Mouse (Mus musculus): ENCODE results near the gene Bloc1s1. TPM values are rescaled to one million over a fixed set of nuclear protein-coding genes. Genes with fewer than 3 reads are reported as not detected.
A peak's percentile ranks its signal among the peaks of the same experiment; 100 is the strongest.

Bloc1s1 gene
- polyA plus RNA-seq, 1 experiment from 2014 or later, result 196 TPM

GRCm38 (mm10) chr10:128900698-128901097 lies 23.1 kb downstream of the Bloc1s1 start, which contains the start of gene Cd63:
TSS of gene Cd63 (plus strand) at chr10:128900989.
- no peak for ATAC-seq (replicated peaks; ENCODE audit: insufficient number of reproducible peaks, low FRiP score, low TSS enrichment, low read depth)
- WGBS, result 88% methylated on average over 3 of the region's 3 CpGs
- H3K27me3 ChIP-seq (ENCODE audit: control insufficient read depth, insufficient read depth, low read length), result peaks cover 4% of the 10 kb centered on the region; the same call in 1 of the 2 replicates

GRCm38 (mm10) chr10:128899759-128900490 lies 23.9 kb downstream of the Bloc1s1 start:
- no peak overlapping the region for H3K27ac ChIP-seq (replicated peaks; ENCODE audit: low read depth, low read length)
- H3K4me1 ChIP-seq (ENCODE audit: control insufficient read depth, insufficient read depth, low read length), result no peaks in the 10 kb centered on the region
- no peak overlapping the region for H3K4me3 ChIP-seq (ENCODE audit: low read depth, low read length)
- no peak overlapping the region for H3K4me2 ChIP-seq (ENCODE audit: low read depth, low read length)
- 79% methylated on average over 6 of the region's 6 CpGs for WGBS
- H3K36me3 ChIP-seq (replicated peaks; ENCODE audit: control insufficient read depth, insufficient read depth, low read depth, low read length), result no peaks in the 10 kb centered on the region
- ATAC-seq (replicated peaks; ENCODE audit: insufficient number of reproducible peaks, low FRiP score, low TSS enrichment, low read depth) (no peak), DNase-seq (ENCODE audit: low spot score) (no peak)
- H3K9me3 ChIP-seq (replicated peaks; ENCODE audit: control insufficient read depth, low read length), result no peaks in the 10 kb centered on the region
- no peak overlapping the region for H3K9ac ChIP-seq (replicated peaks; ENCODE audit: low read length)
- peaks cover 4% of the 10 kb centered on the region; the same call in 1 of the 2 replicates for H3K27me3 ChIP-seq (ENCODE audit: control insufficient read depth, insufficient read depth, low read length)

More at GRCm38 (mm10) chr10:128900698-128901097, 23.1 kb downstream of the Bloc1s1 start, which contains the start of gene Cd63:
- no peaks in the 10 kb centered on the region for H3K9me3 ChIP-seq (replicated peaks; ENCODE audit: control insufficient read depth, low read length)
- H3K4me3 ChIP-seq (ENCODE audit: low read depth, low read length), result no peak within 1 kb of the TSS
- no peak within 1 kb of the TSS for H3K27ac ChIP-seq (replicated peaks; ENCODE audit: low read depth, low read length)
- no peak within 1 kb of the TSS for H3K4me2 ChIP-seq (ENCODE audit: low read depth, low read length)
- DNase-seq (ENCODE audit: low spot score), result no peak
- no peaks in the 10 kb centered on the region for H3K4me1 ChIP-seq (ENCODE audit: control insufficient read depth, insufficient read depth, low read length)
- H3K9ac ChIP-seq (replicated peaks; ENCODE audit: low read length), result no peak within 1 kb of the TSS
- no peaks in the 10 kb centered on the region for H3K36me3 ChIP-seq (replicated peaks; ENCODE audit: control insufficient read depth, insufficient read depth, low read depth, low read length)

- Histone ChIP-seq H3K27me3 (ENCODE audit: control insufficient read depth, insufficient read depth, low read length) (peaks cover 4% of the 10 kb centered on the region; the same call in 1 of the 2 replicates), H3K27ac (replicated peaks; ENCODE audit: low read depth, low read length) (no peak overlapping the region), H3K36me3 (replicated peaks; ENCODE audit: control insufficient read depth, insufficient read depth, low read depth, low read length) (no peaks in the 10 kb centered on the region), H3K4me2 (ENCODE audit: low read depth, low read length) (no peak overlapping the region), H3K4me1 (ENCODE audit: control insufficient read depth, insufficient read depth, low read length) (no peaks in the 10 kb centered on the region), H3K9me3 (replicated peaks; ENCODE audit: control insufficient read depth, low read length) (no peaks in the 10 kb centered on the region), H3K9ac (replicated peaks; ENCODE audit: low read length) (no peak overlapping the region), H3K4me3 (ENCODE audit: low read depth, low read length) (no peak overlapping the region)
- ATAC-seq (replicated peaks; ENCODE audit: insufficient number of reproducible peaks, low FRiP score, low TSS enrichment, low read depth), result no peak
- 13% methylated on average over 1 of the region's 1 CpGs for WGBS
- no peak for DNase-seq (ENCODE audit: low spot score)
Measured at GRCm38 (mm10) chr10:128897501-128897900, 26.3 kb downstream of the Bloc1s1 start.

- ATAC-seq (replicated peaks; ENCODE audit: insufficient number of reproducible peaks, low FRiP score, low TSS enrichment, low read depth), result no peak
- H3K27ac ChIP-seq (replicated peaks; ENCODE audit: low read depth, low read length), result no peak overlapping the region
- DNase-seq (ENCODE audit: low spot score), result no peak
- no peak overlapping the region for H3K9ac ChIP-seq (replicated peaks; ENCODE audit: low read length)
- H3K9me3 ChIP-seq (replicated peaks; ENCODE audit: control insufficient read depth, low read length), result no peaks in the 10 kb centered on the region
- no peaks in the 10 kb centered on the region for H3K4me1 ChIP-seq (ENCODE audit: control insufficient read depth, insufficient read depth, low read length)
- no peaks in the 10 kb centered on the region for H3K36me3 ChIP-seq (replicated peaks; ENCODE audit: control insufficient read depth, insufficient read depth, low read depth, low read length)
- peaks cover 4% of the 10 kb centered on the region; the same call in 1 of the 2 replicates for H3K27me3 ChIP-seq (ENCODE audit: control insufficient read depth, insufficient read depth, low read length)
- H3K4me2 ChIP-seq (ENCODE audit: low read depth, low read length), result no peak overlapping the region
- WGBS, result 35% methylated on average over 1 of the region's 1 CpGs
- H3K4me3 ChIP-seq (ENCODE audit: low read depth, low read length), result no peak overlapping the region
Measured at GRCm38 (mm10) chr10:128896807-128897206, 27.0 kb downstream of the Bloc1s1 start.

- H3K9ac ChIP-seq (replicated peaks; ENCODE audit: low read length), result no peak overlapping the region
- no peak overlapping the region for H3K4me3 ChIP-seq (ENCODE audit: low read depth, low read length)
- H3K27ac ChIP-seq (replicated peaks; ENCODE audit: low read depth, low read length), result no peak overlapping the region
- WGBS, result 2% methylated on average over 17 of the region's 17 CpGs
- H3K9me3 ChIP-seq (replicated peaks; ENCODE audit: control insufficient read depth, low read length), result no peaks in the 10 kb centered on the region
- DNase-seq (ENCODE audit: low spot score) (no peak), ATAC-seq (replicated peaks; ENCODE audit: insufficient number of reproducible peaks, low FRiP score, low TSS enrichment, low read depth) (no peak)
- H3K27me3 ChIP-seq (ENCODE audit: control insufficient read depth, insufficient read depth, low read length), result peaks cover 4% of the 10 kb centered on the region; the same call in 1 of the 2 replicates
- H3K4me2 ChIP-seq (ENCODE audit: low read depth, low read length), result no peak overlapping the region
- no peaks in the 10 kb centered on the region for H3K36me3 ChIP-seq (replicated peaks; ENCODE audit: control insufficient read depth, insufficient read depth, low read depth, low read length)
- H3K4me1 ChIP-seq (ENCODE audit: control insufficient read depth, insufficient read depth, low read length), result no peaks in the 10 kb centered on the region
Measured at GRCm38 (mm10) chr10:128895952-128896693, 27.7 kb downstream of the Bloc1s1 start.

- H3K27me3 ChIP-seq (ENCODE audit: control insufficient read depth, insufficient read depth, low read length), result peaks cover 4% of the 10 kb centered on the region; the same call in 1 of the 2 replicates
Measured at GRCm38 (mm10) chr10:128895437-128895836, 28.4 kb downstream of the Bloc1s1 start.

GRCm38 (mm10) chr10:128892246-128892645 lies 31.6 kb downstream of the Bloc1s1 start:
- H3K4me2 ChIP-seq (ENCODE audit: low read depth, low read length), result peak overlapping the region; percentile 72
- 1% methylated on average over 9 of the region's 9 CpGs for WGBS
- ATAC-seq (replicated peaks; ENCODE audit: insufficient number of reproducible peaks, low FRiP score, low TSS enrichment, low read depth) (no peak; the same call in 1 of the 2 replicates), DNase-seq (ENCODE audit: low spot score) (no peak)
- peaks cover 4% of the 10 kb centered on the region; the same call in 1 of the 2 replicates for H3K27me3 ChIP-seq (ENCODE audit: control insufficient read depth, insufficient read depth, low read length)
- H3K27ac ChIP-seq (replicated peaks; ENCODE audit: low read depth, low read length), result peak overlapping the region; percentile 90
- H3K9me3 ChIP-seq (replicated peaks; ENCODE audit: control insufficient read depth, low read length), result no peaks in the 10 kb centered on the region
- H3K36me3 ChIP-seq (replicated peaks; ENCODE audit: control insufficient read depth, insufficient read depth, low read depth, low read length), result peaks cover 3% of the 10 kb centered on the region; the same call in 1 of the 2 replicates
- H3K4me1 ChIP-seq (ENCODE audit: control insufficient read depth, insufficient read depth, low read length), result no peaks in the 10 kb centered on the region
- H3K4me3 ChIP-seq (ENCODE audit: low read depth, low read length), result peak overlapping the region; percentile 71
- peak overlapping the region; percentile 82 for H3K9ac ChIP-seq (replicated peaks; ENCODE audit: low read length)

More at GRCm38 (mm10) chr10:128895437-128895836, 28.4 kb downstream of the Bloc1s1 start:
- no peaks in the 10 kb centered on the region for H3K9me3 ChIP-seq (replicated peaks; ENCODE audit: control insufficient read depth, low read length)
- DNase-seq (ENCODE audit: low spot score), result peak; percentile 97
- H3K4me1 ChIP-seq (ENCODE audit: control insufficient read depth, insufficient read depth, low read length), result no peaks in the 10 kb centered on the region
- H3K4me3 ChIP-seq (ENCODE audit: low read depth, low read length), result no peak overlapping the region
- no peak overlapping the region for H3K27ac ChIP-seq (replicated peaks; ENCODE audit: low read depth, low read length)
- H3K4me2 ChIP-seq (ENCODE audit: low read depth, low read length), result no peak overlapping the region
- H3K36me3 ChIP-seq (replicated peaks; ENCODE audit: control insufficient read depth, insufficient read depth, low read depth, low read length), result no peaks in the 10 kb centered on the region
- under 1% methylated on average over 9 of the region's 9 CpGs for WGBS
- no peak overlapping the region for H3K9ac ChIP-seq (replicated peaks; ENCODE audit: low read length)
- ATAC-seq (replicated peaks; ENCODE audit: insufficient number of reproducible peaks, low FRiP score, low TSS enrichment, low read depth), result no peak
